Mouse (Mus musculus) forebrain, embryonic 12.5 days (tissue): ENCODE data around the gene AL731706.1. TPM values are rescaled to one million over a fixed set of nuclear protein-coding genes. Genes with fewer than 3 reads are reported as not detected.

Experiments used
- ATAC-seq: fragments of 200-750 bp; cut with Nextera tagmentation; 2 replicates; pipeline ENCODE4 v1.8.0; 2017; ENCODE audit warnings: moderate TSS enrichment; ENCODE audit not compliant: low FRiP score
- H3K27ac ChIP-seq: fragments of 300-500 bp; sonication (generic); 2 replicates; pipeline ENCODE4 v1.5.1; 2016; ENCODE audit warnings: mild to moderate bottlenecking
- H3K27me3 ChIP-seq: fragments of 300-500 bp; sonication (generic); 2 replicates; pipeline ENCODE4 v1.6.1; 2016; ENCODE audit warnings: mild to moderate bottlenecking
- H3K36me3 ChIP-seq: fragments of 300-500 bp; sonication (generic); replicated peaks from 2 replicates; pipeline ENCODE4 v1.6.1; 2016; ENCODE audit warnings: mild to moderate bottlenecking
- H3K4me1 ChIP-seq: fragments of 300-500 bp; sonication (generic); 2 replicates; pipeline ENCODE4 v1.6.1; 2016
- H3K4me2 ChIP-seq: fragments of 300-500 bp; sonication (generic); 2 replicates; pipeline ENCODE4 v1.6.1; 2016; ENCODE audit warnings: mild to moderate bottlenecking, moderate library complexity
- H3K4me3 ChIP-seq: fragments of 300-500 bp; sonication (generic); replicated peaks from 2 replicates; pipeline ENCODE4 v1.5.1; 2016; ENCODE audit warnings: mild to moderate bottlenecking
- H3K9ac ChIP-seq: fragments of 300-500 bp; sonication (generic); 2 replicates; pipeline ENCODE4 v1.6.1; 2016; ENCODE audit warnings: mild to moderate bottlenecking
- H3K9me3 ChIP-seq: fragments of 300-500 bp; sonication (generic); 2 replicates; pipeline ENCODE4 v1.6.1; 2016
- WGBS: fragments of 180-500 bp; shearing (Covaris S2); methylation state at CpG from one replicate; pipeline ENCODE4 v1.1.7; 2016; 5-methylcytosine and 5-hydroxymethylcytosine counted together
- polyA plus RNA-seq: library from polyadenylated mRNA; unstranded; fragments of >200 nt; fragmentation: Nextera tagmentation; extraction: Ambion mirVana; gene quantifications from 2 replicates; pipeline ENCODE4 v1.2.1, GENCODE M21; 2016

The AL731706.1 gene
- 23.3 and 25.8 TPM in 2 replicates for polyA plus RNA-seq

- peak within 1 kb of the TSS; percentile 48 for H3K4me2 ChIP-seq
- ATAC-seq, result peak; percentile 98
- peak within 1 kb of the TSS; percentile 89 for H3K27ac ChIP-seq
- peak within 1 kb of the TSS; percentile 66 for H3K9ac ChIP-seq
- no peaks in the 10 kb centered on the region for H3K9me3 ChIP-seq
- no peaks in the 10 kb centered on the region for H3K27me3 ChIP-seq
- no peaks in the 10 kb centered on the region for H3K36me3 ChIP-seq
- H3K4me3 ChIP-seq, result peak within 1 kb of the TSS; percentile 67
- peaks cover 6% of the 10 kb centered on the region for H3K4me1 ChIP-seq
- under 1% methylated on average over 49 of the region's 49 CpGs for WGBS
Observed at GRCm38 (mm10) chr2:136891068-136891950, at the start of gene AL731706.1, which contains the start of the genes Slx4ip and Mkks. Gene AL731706.1 (minus strand): TSS chr2:136891389. Gene Slx4ip (plus strand): TSS chr2:136891218. Gene Mkks (minus strand): TSS chr2:136891389.

- Histone ChIP-seq H3K27me3 (no peaks in the 10 kb centered on the region), H3K36me3 (no peaks in the 10 kb centered on the region), H3K4me1 (no peaks in the 10 kb centered on the region), H3K9me3 (no peaks in the 10 kb centered on the region), H3K4me3 (no peak overlapping the region), H3K4me2 (no peak overlapping the region), H3K27ac (no peak overlapping the region), H3K9ac (no peak overlapping the region)
- no peak for ATAC-seq
- 88% methylated on average over 1 of the region's 1 CpGs for WGBS
Observed at GRCm38 (mm10) chr2:136938249-136938648, 47.1 kb upstream of the AL731706.1 start.

- no peak overlapping the region for H3K4me2 ChIP-seq
- no peaks in the 10 kb centered on the region for H3K4me1 ChIP-seq
- H3K9me3 ChIP-seq, result no peaks in the 10 kb centered on the region
- WGBS, result 91% methylated on average over 4 of the region's 4 CpGs
- no peak overlapping the region for H3K27ac ChIP-seq
- no peak overlapping the region for H3K9ac ChIP-seq
- no peaks in the 10 kb centered on the region for H3K27me3 ChIP-seq
- H3K36me3 ChIP-seq, result no peaks in the 10 kb centered on the region
- ATAC-seq, result no peak
- no peak overlapping the region for H3K4me3 ChIP-seq
Observed at GRCm38 (mm10) chr2:136936391-136937288, 45.5 kb upstream of the AL731706.1 start.

- Histone ChIP-seq H3K9me3 (no peaks in the 10 kb centered on the region), H3K27me3 (no peaks in the 10 kb centered on the region), H3K4me3 (no peak overlapping the region), H3K27ac (no peak overlapping the region), H3K9ac (no peak overlapping the region), H3K4me1 (no peaks in the 10 kb centered on the region), H3K36me3 (no peaks in the 10 kb centered on the region), H3K4me2 (no peak overlapping the region)
- WGBS, result 79% methylated on average over 4 of the region's 4 CpGs
- no peak for ATAC-seq
Observed at GRCm38 (mm10) chr2:136921003-136921408, 29.8 kb upstream of the AL731706.1 start.

GRCm38 (mm10) chr2:136920257-136920993 lies 29.2 kb upstream of the AL731706.1 start:
- WGBS, result 90% methylated on average over 3 of the region's 3 CpGs

GRCm38 (mm10) chr2:136919433-136919832 lies 28.2 kb upstream of the AL731706.1 start:
- no peak overlapping the region for H3K27ac ChIP-seq
- H3K4me3 ChIP-seq, result no peak overlapping the region
- H3K27me3 ChIP-seq, result no peaks in the 10 kb centered on the region
- 94% methylated on average over 1 of the region's 1 CpGs for WGBS
- no peaks in the 10 kb centered on the region for H3K9me3 ChIP-seq
- no peak for ATAC-seq
- H3K4me1 ChIP-seq, result no peaks in the 10 kb centered on the region
- H3K36me3 ChIP-seq, result no peaks in the 10 kb centered on the region
- H3K4me2 ChIP-seq, result no peak overlapping the region
- no peak overlapping the region for H3K9ac ChIP-seq

More at GRCm38 (mm10) chr2:136920257-136920993, 29.2 kb upstream of the AL731706.1 start:
- Histone ChIP-seq H3K4me2 (no peak overlapping the region), H3K27me3 (no peaks in the 10 kb centered on the region), H3K9me3 (no peaks in the 10 kb centered on the region), H3K36me3 (no peaks in the 10 kb centered on the region), H3K9ac (no peak overlapping the region), H3K4me3 (no peak overlapping the region), H3K4me1 (no peaks in the 10 kb centered on the region), H3K27ac (no peak overlapping the region)
- ATAC-seq, result no peak

- no peak overlapping the region for H3K4me2 ChIP-seq
- H3K9ac ChIP-seq, result no peak overlapping the region
- no peaks in the 10 kb centered on the region for H3K27me3 ChIP-seq
- H3K36me3 ChIP-seq, result no peaks in the 10 kb centered on the region
- peaks cover 19% of the 10 kb centered on the region for H3K4me1 ChIP-seq
- ATAC-seq, result 0 out of 2 replicates have a peak, but pooled peaks have one; percentile 43
- no peak overlapping the region for H3K4me3 ChIP-seq
- WGBS, result 59% methylated on average over 3 of the region's 3 CpGs
- H3K9me3 ChIP-seq, result no peaks in the 10 kb centered on the region
- no peak overlapping the region for H3K27ac ChIP-seq
Observed at GRCm38 (mm10) chr2:136914334-136914902, 23.2 kb upstream of the AL731706.1 start.

GRCm38 (mm10) chr2:136913021-136913420 lies 21.8 kb upstream of the AL731706.1 start:
- H3K4me2 ChIP-seq, result no peak overlapping the region
- no peaks in the 10 kb centered on the region for H3K9me3 ChIP-seq
- no peaks in the 10 kb centered on the region for H3K36me3 ChIP-seq
- H3K4me1 ChIP-seq, result peaks cover 19% of the 10 kb centered on the region
- H3K27me3 ChIP-seq, result no peaks in the 10 kb centered on the region
- no peak for ATAC-seq
- H3K9ac ChIP-seq, result no peak overlapping the region
- WGBS, result 22% methylated on average over 3 of the region's 3 CpGs
- H3K27ac ChIP-seq, result no peak overlapping the region
- H3K4me3 ChIP-seq, result no peak overlapping the region

- Histone ChIP-seq H3K27me3 (no peaks in the 10 kb centered on the region), H3K9ac (no peak overlapping the region), H3K9me3 (no peaks in the 10 kb centered on the region), H3K4me1 (peaks cover 19% of the 10 kb centered on the region), H3K36me3 (no peaks in the 10 kb centered on the region), H3K4me3 (no peak overlapping the region), H3K27ac (no peak overlapping the region), H3K4me2 (0 out of 2 replicates have a peak overlapping the region, but pooled peaks have one; percentile 6)
- peak; percentile 54 for ATAC-seq
- 4% methylated on average over 4 of the region's 4 CpGs for WGBS
Observed at GRCm38 (mm10) chr2:136911958-136912411, 20.8 kb upstream of the AL731706.1 start.

- no peaks in the 10 kb centered on the region for H3K27me3 ChIP-seq
- H3K4me2 ChIP-seq, result no peak overlapping the region
- H3K36me3 ChIP-seq, result peaks cover 7% of the 10 kb centered on the region; the same call in 1 of the 2 replicates
- H3K9ac ChIP-seq, result no peak overlapping the region
- no peak overlapping the region for H3K27ac ChIP-seq
- no peaks in the 10 kb centered on the region for H3K9me3 ChIP-seq
- no peak overlapping the region for H3K4me3 ChIP-seq
- WGBS, result 60% methylated on average over 2 of the region's 2 CpGs
- peaks cover 19% of the 10 kb centered on the region for H3K4me1 ChIP-seq
- no peak for ATAC-seq
Observed at GRCm38 (mm10) chr2:136909298-136909697, 18.1 kb upstream of the AL731706.1 start.

GRCm38 (mm10) chr2:136908596-136908995 lies 17.4 kb upstream of the AL731706.1 start:
- ATAC-seq, result no peak
- Histone ChIP-seq H3K9me3 (no peaks in the 10 kb centered on the region), H3K27ac (no peak overlapping the region), H3K9ac (no peak overlapping the region), H3K36me3 (peaks cover 7% of the 10 kb centered on the region; the same call in 1 of the 2 replicates), H3K4me2 (no peak overlapping the region), H3K27me3 (no peaks in the 10 kb centered on the region), H3K4me3 (no peak overlapping the region), H3K4me1 (peaks cover 19% of the 10 kb centered on the region)
- WGBS, result 77% methylated on average over 3 of the region's 3 CpGs
